Mouse (Mus musculus) NIH3T3 (cell line): ENCODE data around the gene Slc6a16.
A peak's percentile ranks its signal among the peaks of the same experiment; 100 is the strongest.

Experiments used
- DNase-seq: peaks from one replicate; pipeline ENCODE4 v3.0.0-alpha.2; 2012; ENCODE audit warnings: low read depth

Slc6a16 gene

GRCm38 (mm10) chr7:45253806-45254205 lies 12.9 kb downstream of the Slc6a16 start:
- DNase-seq = no peak

DNA sequence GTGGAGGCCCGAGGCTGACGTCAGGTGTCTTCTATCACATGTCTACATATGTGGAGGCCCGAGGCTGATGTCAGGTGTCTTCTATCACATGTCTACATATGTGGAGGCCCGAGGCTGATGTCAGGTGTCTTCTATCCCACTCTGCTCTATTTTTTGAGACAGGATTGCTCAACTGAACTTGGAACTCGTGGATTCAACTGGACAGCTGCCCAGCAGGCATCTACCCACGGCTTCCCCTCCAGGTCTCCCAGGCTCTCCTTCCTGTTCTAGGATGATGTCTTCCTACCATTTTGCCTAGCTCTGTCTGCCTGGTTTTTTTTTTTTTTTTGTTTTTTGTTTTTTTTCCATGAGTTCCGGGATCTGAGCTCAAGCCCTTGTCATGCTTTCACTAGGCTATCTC lies 14.9 kb downstream of the Slc6a16 start:
- peak; percentile 60 for DNase-seq

DNA sequence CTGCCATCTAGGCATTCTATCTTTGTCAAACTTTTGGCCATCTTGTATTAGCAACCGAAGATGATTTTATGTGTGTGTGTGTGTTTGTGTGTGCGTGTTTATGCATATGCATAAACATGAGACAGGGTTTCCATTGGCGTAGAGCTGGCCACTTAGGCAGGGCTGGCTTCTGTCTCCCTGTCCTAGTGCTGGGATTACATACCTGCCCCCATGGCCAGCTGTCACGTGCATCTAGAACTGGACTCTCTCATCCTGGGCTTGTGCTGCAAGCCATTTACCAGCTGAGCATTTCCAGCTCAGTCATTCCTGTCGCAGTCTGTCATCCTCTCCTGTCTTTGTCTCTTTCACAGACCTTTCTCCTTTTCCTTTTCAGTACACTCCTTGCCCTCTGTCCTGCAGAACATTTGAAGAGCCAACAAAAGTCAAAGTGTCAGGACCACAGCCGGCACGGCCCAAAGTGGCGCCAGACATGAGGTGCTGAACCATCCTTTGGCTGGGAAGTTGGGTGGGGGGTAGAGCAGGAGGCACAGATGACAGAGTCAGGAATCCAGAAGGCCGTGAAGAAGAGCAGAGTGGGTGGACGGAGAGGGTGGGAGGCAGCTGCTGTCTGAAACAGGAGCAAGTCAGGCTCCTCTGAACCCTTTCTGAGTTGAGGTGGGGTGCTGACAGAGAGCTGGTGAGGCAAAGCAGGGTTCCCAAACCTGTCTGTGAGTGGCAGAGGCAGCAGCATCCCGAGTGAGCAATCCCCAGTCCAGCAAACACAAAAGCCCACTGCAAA lies 16.4 kb downstream of the Slc6a16 start:
- no peak for DNase-seq

DNA sequence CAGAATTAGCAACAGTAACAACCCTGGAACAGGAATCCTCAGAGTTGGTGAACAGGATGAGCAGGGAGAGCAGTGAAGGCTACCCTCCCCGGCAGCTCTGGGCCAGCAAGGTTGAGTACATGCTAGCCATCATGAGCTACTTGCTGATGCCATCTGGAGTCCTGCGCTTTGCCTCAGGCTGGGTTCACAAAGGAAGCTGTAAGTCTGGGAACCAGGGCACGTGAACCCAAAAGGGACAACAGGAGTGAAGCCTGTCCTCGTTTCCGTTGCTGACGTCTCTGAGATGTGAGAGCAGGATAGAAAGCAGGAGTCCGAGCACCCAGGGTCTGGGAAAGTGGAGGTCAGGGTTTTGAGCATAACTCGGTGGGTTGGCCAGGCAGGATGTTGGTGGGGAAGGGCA lies 18.4 kb downstream of the Slc6a16 start:
- no peak for DNase-seq

GRCm38 (mm10) chr7:45262266-45262665 lies 21.4 kb downstream of the Slc6a16 start:
- DNase-seq = peak; percentile 38

GRCm38 (mm10) chr7:45263006-45263607 lies 22.2 kb downstream of the Slc6a16 start:
- DNase-seq = no peak

DNA sequence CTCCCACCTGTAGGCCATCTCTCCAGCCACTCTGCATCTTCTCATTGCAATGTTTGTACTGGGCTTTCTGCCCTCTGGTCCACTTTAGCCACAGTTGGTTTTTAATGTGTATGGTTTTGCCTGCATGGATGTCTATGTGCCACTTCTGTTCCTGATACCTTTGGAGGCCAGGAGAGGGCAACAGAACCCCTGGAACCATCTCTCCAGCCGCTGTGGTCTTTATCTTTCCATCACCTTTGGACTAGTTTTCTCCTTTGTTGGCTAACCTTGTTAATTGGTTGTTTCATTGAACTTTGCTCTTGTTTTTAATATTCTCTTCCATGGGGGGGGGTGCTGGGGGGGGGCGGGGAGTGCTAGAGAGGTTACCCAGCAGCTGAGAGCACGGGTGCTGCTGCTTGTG lies 23.5 kb downstream of the Slc6a16 start:
- DNase-seq = no peak

DNA sequence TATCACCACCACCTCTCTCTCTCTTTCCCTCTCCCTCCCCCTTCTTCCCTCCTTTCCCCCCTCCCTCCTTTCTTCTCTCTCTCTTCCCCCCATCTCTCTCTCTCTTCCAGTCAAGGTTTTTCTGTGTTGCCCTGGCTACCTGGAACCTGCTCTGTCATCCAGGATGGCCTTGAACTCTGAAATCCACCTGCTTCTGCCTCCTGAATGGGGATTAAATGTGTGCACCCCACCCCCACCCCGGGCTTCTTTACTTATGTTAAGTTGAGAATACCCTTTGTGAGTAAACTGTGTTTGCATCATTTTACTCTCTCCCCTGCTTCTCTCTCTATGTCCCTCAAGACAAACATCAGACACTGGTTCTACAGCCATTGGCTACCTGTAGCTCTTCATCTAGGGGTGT lies 24.6 kb downstream of the Slc6a16 start:
- DNase-seq = no peak

GRCm38 (mm10) chr7:45272786-45273412 lies 32.0 kb downstream of the Slc6a16 start:
- no peak for DNase-seq

- DNase-seq = no peak
Measured at GRCm38 (mm10) chr7:45273672-45274071, 32.8 kb downstream of the Slc6a16 start.

DNA sequence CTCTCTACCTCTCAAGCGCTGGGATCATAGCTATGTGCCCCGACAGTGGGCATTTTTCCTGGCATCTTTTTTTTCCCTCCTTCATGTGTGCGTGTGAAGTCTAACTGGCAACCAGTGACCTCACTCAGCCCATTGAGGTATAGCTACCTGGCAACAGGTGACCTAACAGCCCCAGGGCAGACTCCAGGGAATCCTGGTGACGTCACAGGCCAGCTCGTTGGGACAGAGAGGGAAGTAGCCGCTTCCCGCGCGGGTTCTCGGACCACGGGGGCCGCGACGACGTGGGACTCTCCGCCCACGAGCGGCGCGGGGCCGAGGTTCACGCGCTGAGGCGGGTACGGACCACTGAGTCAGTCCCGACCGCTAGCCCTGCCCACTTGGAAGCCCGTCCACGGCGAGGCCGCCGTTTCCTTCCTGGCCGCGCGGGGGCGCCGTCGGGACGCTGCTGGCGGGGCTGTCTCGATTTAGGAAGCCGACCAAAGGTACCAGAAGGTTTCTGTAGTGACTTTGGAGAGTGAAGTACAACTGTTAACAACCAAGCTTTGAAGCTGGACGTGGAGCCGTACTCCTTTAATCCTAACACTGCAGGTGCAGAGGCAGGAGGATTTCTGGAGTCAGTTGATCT lies 36.4 kb downstream of the Slc6a16 start, which contains the start of gene Slc6a21:
TSS of gene Slc6a21 (plus strand) at position 378 of the 625 bp plus-strand sequence.
- DNase-seq = peak; percentile 73

DNA sequence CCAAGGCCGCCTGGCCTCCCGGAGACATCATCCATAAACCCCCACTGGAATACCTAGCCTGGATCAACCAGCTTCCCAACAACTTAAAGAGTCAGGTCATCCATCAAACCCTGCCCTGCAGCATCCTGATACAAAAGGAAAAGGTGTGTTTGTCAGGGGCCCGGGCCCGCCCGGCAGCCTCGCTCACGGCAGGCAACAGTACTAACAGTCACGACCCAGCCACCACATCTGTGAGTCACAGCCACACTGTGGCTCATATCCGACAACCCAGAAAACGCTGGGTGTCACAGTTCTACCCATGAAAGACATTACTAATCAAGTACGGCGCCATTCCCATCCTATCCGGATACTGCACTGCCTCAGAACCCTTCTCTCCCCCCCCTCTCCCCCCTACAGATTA lies 45.6 kb downstream of the Slc6a16 start:
- DNase-seq = no peak

GRCm38 (mm10) chr7:45296626-45297025 lies 55.7 kb downstream of the Slc6a16 start:
- DNase-seq = no peak

- no peak for DNase-seq
Measured at GRCm38 (mm10) chr7:45297563-45297962, 56.7 kb downstream of the Slc6a16 start.

DNA sequence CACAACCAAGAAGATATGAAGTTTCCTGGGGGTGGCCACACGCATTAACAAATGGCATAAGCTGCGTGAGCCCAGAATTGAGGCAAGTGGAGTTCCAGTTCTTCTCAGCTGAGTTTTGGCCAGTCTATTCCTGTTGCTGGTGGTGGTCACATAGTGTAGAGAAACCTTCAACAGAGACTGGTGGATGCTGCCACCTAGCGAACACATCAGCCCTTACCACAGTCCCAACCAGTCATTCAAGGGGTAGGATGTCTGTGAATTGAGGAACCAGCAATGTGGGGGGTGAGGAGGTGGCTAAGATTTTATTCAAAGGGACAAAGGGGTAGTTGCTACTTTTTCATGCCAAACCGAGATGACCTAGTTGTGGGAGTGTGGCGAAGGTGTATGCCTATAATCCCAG lies 58.9 kb downstream of the Slc6a16 start:
- DNase-seq = peak; percentile 88

- peak; percentile 81 for DNase-seq
Measured at GRCm38 (mm10) chr7:45300270-45300669, 59.4 kb downstream of the Slc6a16 start.

DNA sequence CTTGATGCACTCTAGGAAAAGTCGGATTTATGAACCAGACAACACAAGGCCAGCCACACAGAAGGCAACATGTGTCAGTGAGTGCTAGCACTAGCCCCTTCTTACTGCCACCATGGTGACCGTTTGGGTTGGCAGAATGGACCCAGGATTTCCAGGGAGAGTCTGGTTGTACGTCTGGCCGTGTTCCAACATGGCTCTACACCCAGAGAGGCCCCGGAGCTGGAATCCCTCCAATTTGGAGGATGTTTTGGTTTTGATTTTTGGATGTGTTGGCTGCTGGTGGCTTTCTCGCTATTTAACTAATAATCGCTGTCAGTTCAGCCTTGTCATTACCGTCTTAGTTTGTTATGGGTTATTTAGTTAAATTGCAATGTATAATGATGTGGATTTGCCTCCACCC lies 61.7 kb downstream of the Slc6a16 start:
- peak; percentile 38 for DNase-seq

DNA sequence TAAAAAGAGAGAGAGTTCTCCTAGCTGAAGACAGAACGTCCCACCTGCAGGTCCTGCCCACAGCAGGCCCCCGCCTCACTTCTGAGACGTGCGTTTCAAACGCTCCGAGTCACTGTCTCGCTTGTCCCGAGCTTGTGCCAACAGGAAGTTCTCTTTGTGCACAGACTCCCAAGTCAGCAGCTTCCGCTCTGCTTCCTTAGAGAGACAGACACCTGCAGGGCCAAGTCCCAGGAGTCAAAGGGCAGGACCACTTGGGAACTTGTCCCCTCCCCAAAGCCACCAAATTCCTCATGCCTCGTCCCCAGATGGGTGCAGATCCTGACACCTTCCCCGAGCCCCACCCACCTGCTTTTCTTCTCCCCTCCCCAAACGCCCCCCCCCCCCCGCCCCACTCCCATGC lies 64.0 kb downstream of the Slc6a16 start:
- no peak for DNase-seq

DNA sequence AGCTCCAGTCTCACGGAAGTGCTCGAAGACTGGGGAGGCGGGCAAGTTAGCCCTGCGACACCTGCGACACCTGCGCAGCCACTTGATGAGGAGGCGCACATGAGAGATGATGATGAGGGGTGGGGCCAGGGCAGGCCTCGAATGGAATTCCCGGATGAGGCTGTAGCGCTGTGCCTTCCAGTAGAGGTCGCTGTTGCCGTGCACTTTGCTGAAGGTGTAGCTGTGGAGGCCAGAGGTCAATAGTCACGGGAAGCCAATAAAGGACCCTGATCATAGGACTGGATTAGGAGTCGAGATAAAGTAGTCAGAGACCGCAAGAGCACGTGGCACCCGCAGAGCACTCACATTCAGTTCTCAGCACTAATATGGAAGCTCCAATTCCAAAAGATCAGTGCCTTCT lies 64.4 kb downstream of the Slc6a16 start:
- DNase-seq = peak; percentile 58

DNA sequence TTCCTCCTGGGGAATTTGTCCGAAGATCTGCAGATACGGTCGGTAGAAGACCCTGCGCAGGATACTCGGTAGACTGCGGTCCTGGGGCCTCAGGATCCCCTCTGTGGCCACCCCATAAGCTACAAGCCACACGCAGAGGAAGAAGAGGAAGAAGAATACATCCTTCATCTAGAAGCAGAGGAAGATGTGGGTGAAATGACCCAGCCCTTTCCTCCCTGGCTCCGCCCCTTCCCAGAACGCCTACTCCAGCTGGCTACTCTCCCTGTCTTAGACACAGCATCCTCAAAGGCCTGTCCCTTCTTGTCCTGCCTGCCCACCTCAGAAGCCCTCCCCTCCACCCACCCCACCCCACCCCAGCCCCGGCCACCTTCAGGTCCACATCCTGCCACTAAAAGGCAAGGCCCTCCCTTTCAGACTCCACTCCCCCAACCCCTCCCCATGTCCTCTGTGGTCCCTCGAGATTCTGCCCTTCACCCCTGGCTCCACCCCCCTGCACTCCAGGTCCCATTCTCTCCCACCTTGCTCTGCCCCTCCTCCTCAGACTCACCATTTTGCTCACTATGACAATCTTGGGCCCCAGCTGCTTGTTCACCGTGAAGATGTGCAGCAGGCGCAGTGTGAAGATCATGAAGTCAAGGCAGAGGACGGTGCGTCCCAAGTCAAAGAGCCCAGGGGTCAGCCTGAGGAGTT lies 67.8 kb downstream of the Slc6a16 start:
- DNase-seq = no peak

DNA sequence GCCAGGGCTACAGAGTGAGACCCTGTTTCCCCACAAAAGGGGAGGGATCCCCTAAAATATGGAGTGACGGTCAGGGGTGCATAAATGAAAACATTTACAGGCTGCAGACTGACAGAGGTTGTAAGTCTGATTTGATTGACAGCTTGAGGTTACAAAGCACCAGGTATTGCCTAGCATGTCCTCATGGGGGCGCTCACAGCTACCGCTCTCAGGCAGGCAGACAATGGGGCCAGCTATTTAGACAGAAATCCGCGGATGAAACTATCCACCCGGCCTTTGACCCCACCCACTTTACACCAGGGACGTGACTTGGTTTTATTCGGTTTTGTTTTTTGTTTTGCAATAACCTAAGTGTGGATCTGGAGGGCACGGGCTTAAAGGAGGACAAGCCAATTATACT lies 68.6 kb downstream of the Slc6a16 start:
- DNase-seq = peak; percentile 72

- DNase-seq = no peak
Measured at GRCm38 (mm10) chr7:45312023-45312422, 71.1 kb downstream of the Slc6a16 start.
